Mouse (Mus musculus) lung, embryonic 14.5 days (tissue): Measurements from ENCODE around the gene Vps45. TPM values are rescaled to one million over a fixed set of nuclear protein-coding genes. Genes with fewer than 3 reads are reported as not detected.
"Not testable (repeated sequence)": the region's sequence is repeated elsewhere in the genome, so short reads cannot be mapped to it uniquely, and the experiment has no call there.

Experiments
- ATAC-seq: fragments of 200-750 bp; cut with Nextera tagmentation; 2 replicates; pipeline ENCODE4 v1.8.0; 2017; ENCODE audit warnings: mild to moderate bottlenecking, moderate TSS enrichment, moderate library complexity; ENCODE audit not compliant: insufficient read depth
- DNase-seq: peaks from one replicate; pipeline ENCODE4 v3.0.0-alpha.2; 2015
- H3K27ac ChIP-seq: fragments of 300-500 bp; sonication (generic); 2 replicates; pipeline ENCODE4 v1.5.1; 2014; ENCODE audit warnings: low read depth, mild to moderate bottlenecking, moderate library complexity
- H3K27me3 ChIP-seq: fragments of 300-500 bp; sonication (generic); 2 replicates; pipeline ENCODE4 v1.6.1; 2014; ENCODE audit warnings: low read length, control low read depth; ENCODE audit not compliant: insufficient read depth
- H3K36me3 ChIP-seq: fragments of 300-500 bp; sonication (generic); 2 replicates; pipeline ENCODE4 v1.6.1; 2014; ENCODE audit warnings: control low read depth; ENCODE audit not compliant: insufficient read depth
- H3K4me1 ChIP-seq: fragments of 300-500 bp; sonication (generic); 2 replicates; pipeline ENCODE4 v1.6.1; 2014; ENCODE audit warnings: antibody characterized with exemption, control low read depth; ENCODE audit not compliant: insufficient read depth
- H3K4me2 ChIP-seq: fragments of 300-500 bp; sonication (generic); 2 replicates; pipeline ENCODE4 v1.6.1; 2014; ENCODE audit warnings: mild to moderate bottlenecking
- H3K4me3 ChIP-seq: fragments of 300-500 bp; sonication (generic); 2 replicates; pipeline ENCODE4 v1.5.1; 2014; ENCODE audit warnings: low read depth, low read length
- H3K9ac ChIP-seq: fragments of 300-500 bp; sonication (generic); 2 replicates; pipeline ENCODE4 v1.6.1; 2014
- H3K9me3 ChIP-seq: fragments of 300-500 bp; sonication (generic); 2 replicates; pipeline ENCODE4 v1.6.1; 2016; ENCODE audit warnings: low read depth, low read length, control low read depth
- CTCF ChIP-seq: IDR thresholded peaks from 2 replicates; pipeline ENCODE4 v1.5.1; 2016; ENCODE audit warnings: antibody characterized with exemption, low read depth
- WGBS: fragments of 180-500 bp; shearing (Covaris S2); extraction: QIAGEN DNeasy Blood & Tissue Kit; methylation state at CpG from one replicate; pipeline ENCODE4 v1.1.7; 2014; 5-methylcytosine and 5-hydroxymethylcytosine counted together
- polyA plus RNA-seq: library from polyadenylated mRNA; unstranded; fragments of >200 nt; fragmentation: Nextera tagmentation; extraction: Ambion mirVana; gene quantifications from 2 replicates; pipeline ENCODE4 v1.2.1, GENCODE M21; 2014

The Vps45 gene
- polyA plus RNA-seq, 1 experiment from 2014 or later, result 18.6 TPM

DNA sequence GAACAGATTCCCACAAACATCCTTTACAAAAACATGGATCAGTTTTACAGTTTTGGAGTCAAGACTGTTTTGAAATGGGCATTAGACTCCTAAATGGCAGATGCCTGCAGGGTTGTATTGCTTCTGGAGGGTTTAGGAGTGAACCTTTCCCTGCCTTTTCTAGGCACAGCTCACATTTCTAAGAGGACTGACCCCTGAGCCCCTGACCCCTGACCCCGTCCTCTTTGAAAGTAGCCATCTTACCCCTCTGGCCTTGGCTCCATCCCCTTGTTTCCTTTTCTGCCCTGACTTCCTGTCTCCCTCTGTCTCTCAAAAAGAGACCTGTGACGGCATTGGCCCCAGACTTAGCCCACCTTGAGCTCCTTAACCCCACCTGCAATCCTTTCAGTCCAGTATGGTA is 95.0 kb downstream of the Vps45 start:
- TF ChIP-seq CTCF, result no peak
- ATAC-seq, result no peak
- Histone ChIP-seq H3K27me3 (no peaks in the 10 kb centered on the region), H3K27ac (no peak overlapping the region), H3K9ac (no peak overlapping the region), H3K9me3 (no peaks in the 10 kb centered on the region), H3K4me2 (no peak overlapping the region), H3K4me3 (no peak overlapping the region), H3K36me3 (no peaks in the 10 kb centered on the region), H3K4me1 (no peaks in the 10 kb centered on the region)
- 42% methylated on average over 2 of the region's 2 CpGs for WGBS
- no peak for DNase-seq

DNA sequence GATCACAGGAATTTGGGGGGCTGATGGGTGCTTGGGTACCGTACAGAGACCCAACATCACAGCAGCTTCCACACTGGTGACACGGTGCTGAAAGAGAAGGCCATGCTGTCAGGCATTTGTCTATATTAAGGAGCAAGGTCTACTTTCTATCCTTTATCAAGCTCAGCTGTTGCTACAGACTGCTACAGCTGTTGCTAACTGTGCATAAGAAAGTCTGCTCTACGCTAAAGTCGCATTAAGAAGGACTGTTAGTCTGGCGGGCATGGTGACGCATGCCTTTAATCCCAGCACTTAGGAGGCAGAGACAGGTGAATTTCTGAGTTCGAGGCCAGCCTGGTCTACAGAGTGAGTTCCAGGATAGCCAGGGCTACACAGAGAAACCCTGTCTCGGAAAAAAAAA is 96.1 kb downstream of the Vps45 start:
- not testable (repeated sequence) for H3K4me3 ChIP-seq, H3K9me3 ChIP-seq, ATAC-seq, H3K4me1 ChIP-seq, DNase-seq, H3K9ac ChIP-seq, H3K4me2 ChIP-seq, H3K27me3 ChIP-seq, H3K36me3 ChIP-seq, H3K27ac ChIP-seq
- WGBS, result 71% methylated on average over 8 of the region's 8 CpGs

- Histone ChIP-seq H3K9ac (no peak overlapping the region), H3K9me3 (no peaks in the 10 kb centered on the region), H3K4me2 (no peak overlapping the region), H3K27ac (no peak overlapping the region), H3K27me3 (no peaks in the 10 kb centered on the region), H3K4me3 (no peak overlapping the region), H3K36me3 (no peaks in the 10 kb centered on the region), H3K4me1 (no peaks in the 10 kb centered on the region)
- WGBS, result 97% methylated on average over 1 of the region's 1 CpGs
- ATAC-seq, result no peak
- DNase-seq, result peak; percentile 27
- TF ChIP-seq CTCF, result no peak
These were observed 98.5 kb downstream of the Vps45 start for GRCm38 (mm10) chr3:95959807-95960206.

GRCm38 (mm10) chr3:95959082-95959481 is 99.2 kb downstream of the Vps45 start:
- ATAC-seq, result no peak
- peak; percentile 71 for DNase-seq
- Histone ChIP-seq H3K4me1 (no peaks in the 10 kb centered on the region), H3K4me3 (no peak overlapping the region), H3K27me3 (no peaks in the 10 kb centered on the region), H3K4me2 (no peak overlapping the region), H3K9me3 (no peaks in the 10 kb centered on the region), H3K27ac (no peak overlapping the region), H3K9ac (no peak overlapping the region), H3K36me3 (no peaks in the 10 kb centered on the region)
- WGBS, result 74% methylated on average over 5 of the region's 5 CpGs
- TF ChIP-seq CTCF, result peak; percentile 60

DNA sequence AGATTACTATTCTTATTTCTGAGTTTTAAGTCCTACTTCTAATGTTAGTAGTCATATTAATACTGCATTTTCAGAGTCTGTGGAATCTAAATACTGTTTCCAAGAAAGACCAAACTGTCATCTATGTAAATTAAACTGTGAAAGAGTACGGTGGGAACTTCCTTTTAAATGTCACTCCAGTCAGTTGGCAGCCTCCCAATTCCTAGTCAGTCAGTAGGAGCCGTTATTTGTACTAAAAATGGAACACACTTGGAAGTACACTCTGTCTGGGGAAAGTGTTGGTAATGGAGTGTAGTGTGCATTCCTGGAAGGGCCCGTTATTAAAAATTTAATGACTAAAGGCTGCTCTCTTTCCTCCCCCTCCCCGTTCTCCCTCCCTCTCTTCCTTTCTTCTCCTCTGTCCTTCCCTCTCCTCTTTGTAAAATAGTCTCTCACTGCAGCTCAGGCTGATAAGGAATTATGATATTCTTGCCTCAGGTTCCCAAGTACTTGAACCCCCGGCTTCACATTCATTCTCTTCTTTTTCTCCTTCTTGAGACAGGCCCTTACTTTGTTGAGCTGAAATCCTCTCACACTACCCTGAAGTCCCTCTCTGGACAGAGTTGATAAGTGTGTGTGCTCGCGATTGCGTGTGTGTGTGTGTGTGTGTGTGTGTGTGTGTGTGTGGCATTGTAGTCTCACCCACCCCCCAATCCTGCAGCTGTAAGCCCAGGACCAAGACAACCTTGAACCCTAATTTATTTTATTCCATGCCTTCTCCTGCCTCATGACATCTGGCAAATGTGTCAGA is 100.7 kb downstream of the Vps45 start:
- 28% methylated on average over 8 of the region's 8 CpGs for WGBS
- DNase-seq, result peak; percentile 88
- no peaks in the 10 kb centered on the region for H3K9me3 ChIP-seq
- peak overlapping the region; percentile 72 for H3K27ac ChIP-seq
- H3K4me2 ChIP-seq, result no peak overlapping the region
- no peak for TF ChIP-seq CTCF
- no peaks in the 10 kb centered on the region for H3K27me3 ChIP-seq
- no peaks in the 10 kb centered on the region for H3K4me1 ChIP-seq
- H3K4me3 ChIP-seq, result no peak overlapping the region
- peak; percentile 46 for ATAC-seq
- no peaks in the 10 kb centered on the region for H3K36me3 ChIP-seq
- H3K9ac ChIP-seq, result no peak overlapping the region

- H3K4me2 ChIP-seq, result no peak overlapping the region
- no peak for DNase-seq
- H3K9me3 ChIP-seq, result no peaks in the 10 kb centered on the region
- H3K36me3 ChIP-seq, result no peaks in the 10 kb centered on the region
- no peak overlapping the region for H3K9ac ChIP-seq
- 89% methylated on average over 5 of the region's 5 CpGs for WGBS
- no peak for ATAC-seq
- H3K27me3 ChIP-seq, result no peaks in the 10 kb centered on the region
- H3K27ac ChIP-seq, result no peak overlapping the region
- no peak for TF ChIP-seq CTCF
- no peak overlapping the region for H3K4me3 ChIP-seq
- no peaks in the 10 kb centered on the region for H3K4me1 ChIP-seq
These were observed 102.9 kb downstream of the Vps45 start for GRCm38 (mm10) chr3:95955318-95955717.

DNA sequence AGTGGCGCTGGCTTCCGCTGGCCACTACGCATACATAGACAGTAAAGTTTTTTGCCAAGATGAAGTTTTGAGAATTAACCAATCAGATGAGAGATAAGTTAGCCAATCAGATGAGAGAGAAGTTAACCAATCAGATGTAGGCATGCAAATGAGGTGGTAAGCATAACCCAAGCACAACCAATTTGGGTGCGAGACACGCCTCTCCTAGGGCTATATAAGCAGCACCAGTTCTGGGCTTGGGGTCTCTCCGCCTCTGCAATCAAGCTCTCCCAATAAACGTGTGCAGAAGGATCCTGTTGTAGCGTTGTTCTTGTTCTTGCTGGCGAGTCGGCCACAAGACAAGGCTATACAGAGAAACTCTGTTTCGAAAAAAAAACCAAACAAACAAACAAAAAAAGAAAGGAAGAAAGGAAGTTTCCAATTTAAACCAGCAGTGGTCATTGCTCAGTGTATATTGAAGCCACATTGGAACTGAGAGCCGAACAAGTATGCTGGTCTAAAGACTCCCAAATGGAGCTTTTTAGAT is 103.6 kb downstream of the Vps45 start:
- H3K4me1 ChIP-seq, H3K27ac ChIP-seq, H3K9me3 ChIP-seq, H3K36me3 ChIP-seq, H3K9ac ChIP-seq, DNase-seq, ATAC-seq, H3K4me2 ChIP-seq, H3K27me3 ChIP-seq, H3K4me3 ChIP-seq: not testable (repeated sequence)
- WGBS, result 87% methylated on average over 12 of the region's 12 CpGs
